ENCODE assay signal across 21 mouse cellular contexts in genomic region chr6:8397252-8397651, GRCm38 (mm10).
DNase-seq lines count a peak whose midpoint lies in the region; ATAC-seq lines count a peak whose summit lies in the region.
"Had no signal": no experiment of that assay in that cellular context is flagged by ENCODE, and none has a peak within 500 bp of the region (broad histone marks: within the 10 kb centered on the region; RNA-seq: fewer than 3 reads in every experiment).

No protein-coding gene starts in this region.

- H3K9ac ChIP-seq in embryonic facial prominence, embryonic 12.5 days, result no peak overlapping the region; the same call in 1 of the 2 replicates
- H3K9ac ChIP-seq in hindbrain, embryonic 13.5 days, result no peak overlapping the region
- no peak overlapping the region for H3K9ac ChIP-seq in midbrain, embryonic 11.5 days (ENCODE audit: low read length)
- no peak overlapping the region for H3K9ac ChIP-seq in midbrain, embryonic 15.5 days
- H3K9ac ChIP-seq: embryonic facial prominence, embryonic 13.5 days; heart, embryonic 12.5 days; hindbrain, embryonic 14.5 days had no signal

- no peaks in the 10 kb centered on the region for H3K4me1 ChIP-seq in embryonic facial prominence, embryonic 12.5 days
- 0 out of 2 replicates have a peak, but pooled peaks cover 3% of the 10 kb centered on the region for H3K4me1 ChIP-seq in embryonic facial prominence, embryonic 10.5 days
- H3K4me1 ChIP-seq in hindbrain, embryonic 13.5 days (replicated peaks), result peaks cover 6% of the 10 kb centered on the region; the same call in 1 of the 2 replicates
- H3K4me1 ChIP-seq in hindbrain, embryonic 10.5 days (replicated peaks), result peaks cover 11% of the 10 kb centered on the region
- no peaks in the 10 kb centered on the region for H3K4me1 ChIP-seq in midbrain, embryonic 11.5 days (ENCODE audit: control insufficient read depth, insufficient read depth, low read length)
- peaks cover 5% of the 10 kb centered on the region; the same call in 1 of the 2 replicates for H3K4me1 ChIP-seq in midbrain, embryonic 15.5 days
- H3K4me1 ChIP-seq: embryonic facial prominence, embryonic 13.5 days; heart, embryonic 12.5 days had no signal

- no peak overlapping the region for H3K4me2 ChIP-seq in embryonic facial prominence, embryonic 12.5 days (replicated peaks)
- H3K4me2 ChIP-seq in hindbrain, embryonic 13.5 days, result no peak overlapping the region
- H3K4me2 ChIP-seq in midbrain, embryonic 11.5 days, result no peak overlapping the region
- H3K4me2 ChIP-seq in midbrain, embryonic 15.5 days, result no peak overlapping the region
- H3K4me2 ChIP-seq: embryonic facial prominence, embryonic 13.5 days; heart, embryonic 12.5 days; hindbrain, embryonic 14.5 days had no signal

- no peaks in the 10 kb centered on the region for H3K27me3 ChIP-seq in embryonic facial prominence, embryonic 12.5 days
- no peaks in the 10 kb centered on the region for H3K27me3 ChIP-seq in embryonic facial prominence, embryonic 10.5 days (replicated peaks; ENCODE audit: low read depth, poor library complexity, severe bottlenecking)
- no peaks in the 10 kb centered on the region for H3K27me3 ChIP-seq in hindbrain, embryonic 13.5 days
- no peaks in the 10 kb centered on the region for H3K27me3 ChIP-seq in hindbrain, embryonic 10.5 days (ENCODE audit: insufficient read depth, poor library complexity, severe bottlenecking)
- H3K27me3 ChIP-seq in midbrain, embryonic 11.5 days (ENCODE audit: control insufficient read depth, insufficient read depth, low read length), result no peaks in the 10 kb centered on the region
- H3K27me3 ChIP-seq in midbrain, embryonic 15.5 days (replicated peaks), result no peaks in the 10 kb centered on the region
- H3K27me3 ChIP-seq: embryonic facial prominence, embryonic 13.5 days; heart, embryonic 12.5 days had no signal

- ATAC-seq in embryonic facial prominence, embryonic 12.5 days (ENCODE audit: insufficient number of reproducible peaks, insufficient read depth, low FRiP score, low TSS enrichment), result peak; percentile 52; the same call in 1 of the 2 replicates
- ATAC-seq in hindbrain, embryonic 13.5 days (ENCODE audit: low FRiP score), result 0 out of 2 replicates have a peak, but pooled peaks have one; percentile 12
- ATAC-seq in midbrain, embryonic 11.5 days (ENCODE audit: low FRiP score), result 0 out of 2 replicates have a peak, but pooled peaks have one; percentile 26
- ATAC-seq in midbrain, embryonic 15.5 days (replicated peaks), result no peak
- ATAC-seq: CD4-positive, CD25-positive, alpha-beta regulatory T cell, adult 4 months; inflammation-experienced regulatory T-cells, adult 6 months; intestine, postnatal 0 days had no signal

- no peaks in the 10 kb centered on the region for H3K9me3 ChIP-seq in embryonic facial prominence, embryonic 12.5 days
- H3K9me3 ChIP-seq in embryonic facial prominence, embryonic 10.5 days, result no peaks in the 10 kb centered on the region
- H3K9me3 ChIP-seq in hindbrain, embryonic 13.5 days, result no peaks in the 10 kb centered on the region
- H3K9me3 ChIP-seq in hindbrain, embryonic 10.5 days, result no peaks in the 10 kb centered on the region
- H3K9me3 ChIP-seq in midbrain, embryonic 11.5 days (ENCODE audit: control insufficient read depth, low read length), result no peaks in the 10 kb centered on the region
- H3K9me3 ChIP-seq in midbrain, embryonic 15.5 days, result no peaks in the 10 kb centered on the region
- H3K9me3 ChIP-seq: embryonic facial prominence, embryonic 13.5 days; G1E; heart, embryonic 12.5 days had no signal

- H3K27ac ChIP-seq in embryonic facial prominence, embryonic 12.5 days, result no peak overlapping the region
- H3K27ac ChIP-seq in embryonic facial prominence, embryonic 10.5 days (replicated peaks), result no peak overlapping the region
- H3K27ac ChIP-seq in hindbrain, embryonic 13.5 days, result no peak overlapping the region
- no peak overlapping the region for H3K27ac ChIP-seq in hindbrain, embryonic 10.5 days
- H3K27ac ChIP-seq in midbrain, embryonic 11.5 days (ENCODE audit: low read depth, low read length), result no peak overlapping the region
- H3K27ac ChIP-seq in midbrain, embryonic 15.5 days, result no peak overlapping the region
- H3K27ac ChIP-seq: embryonic facial prominence, embryonic 13.5 days; gastrocnemius, adult 2 months; hindbrain, embryonic 14.5 days had no signal

- 87% methylated on average over 7 of the region's 7 CpGs for WGBS in embryonic facial prominence, embryonic 12.5 days
- WGBS in embryonic facial prominence, embryonic 10.5 days, result 82% methylated on average over 7 of the region's 7 CpGs
- WGBS in hindbrain, embryonic 13.5 days, result 79% methylated on average over 7 of the region's 7 CpGs
- 80% methylated on average over 7 of the region's 7 CpGs for WGBS in hindbrain, embryonic 10.5 days
- WGBS in midbrain, embryonic 11.5 days, result 81% methylated on average over 7 of the region's 7 CpGs
- 84% methylated on average over 7 of the region's 7 CpGs for WGBS in midbrain, embryonic 15.5 days

- no peak overlapping the region for H3K4me3 ChIP-seq in embryonic facial prominence, embryonic 12.5 days
- H3K4me3 ChIP-seq in embryonic facial prominence, embryonic 10.5 days, result no peak overlapping the region
- H3K4me3 ChIP-seq in hindbrain, embryonic 13.5 days, result no peak overlapping the region
- H3K4me3 ChIP-seq in hindbrain, embryonic 10.5 days, result no peak overlapping the region
- H3K4me3 ChIP-seq in midbrain, embryonic 11.5 days (ENCODE audit: low read depth, low read length), result no peak overlapping the region
- no peak overlapping the region for H3K4me3 ChIP-seq in midbrain, embryonic 15.5 days
- H3K4me3 ChIP-seq: embryonic facial prominence, embryonic 13.5 days; gastrocnemius, adult 2 months; heart, embryonic 12.5 days had no signal

- no peak for DNase-seq in embryonic facial prominence, embryonic 10.5 days (ENCODE audit: low spot score)
- DNase-seq in hindbrain, embryonic 10.5 days (ENCODE audit: low spot score), result no peak
- no peak for DNase-seq in midbrain, embryonic 11.5 days (ENCODE audit: low spot score, missing footprints)
- DNase-seq in kidney, adult 8-10 months, result no peak
- DNase-seq: adrenal gland, adult 8-10 months; adrenal gland, postnatal 36 days; B cell, adult 2 months; cerebellum, adult 2 months; embryo, embryonic 11 days; gastrocnemius, adult 2 months; gastrocnemius, postnatal 25 days had no signal

- no peaks in the 10 kb centered on the region for H3K36me3 ChIP-seq in embryonic facial prominence, embryonic 12.5 days
- 0 out of 2 replicates have a peak, but pooled peaks cover 3% of the 10 kb centered on the region for H3K36me3 ChIP-seq in embryonic facial prominence, embryonic 10.5 days (replicated peaks)
- no peaks in the 10 kb centered on the region for H3K36me3 ChIP-seq in hindbrain, embryonic 13.5 days
- no peaks in the 10 kb centered on the region for H3K36me3 ChIP-seq in hindbrain, embryonic 10.5 days
- H3K36me3 ChIP-seq in midbrain, embryonic 11.5 days (ENCODE audit: control insufficient read depth, insufficient read depth, low read length), result no peaks in the 10 kb centered on the region
- H3K36me3 ChIP-seq in midbrain, embryonic 15.5 days (replicated peaks), result no peaks in the 10 kb centered on the region
- H3K36me3 ChIP-seq: embryonic facial prominence, embryonic 13.5 days had no signal
